Mouse (Mus musculus): Measurements from ENCODE around the gene Birc7.

Gene Birc7

GRCm38 (mm10) chr2:180928723-180929122 lies at the start of gene Birc7:
Gene Birc7, plus strand, starts transcription at chr2:180929023.
- no peak for DNase-seq (ENCODE audit: low read depth)

DNA sequence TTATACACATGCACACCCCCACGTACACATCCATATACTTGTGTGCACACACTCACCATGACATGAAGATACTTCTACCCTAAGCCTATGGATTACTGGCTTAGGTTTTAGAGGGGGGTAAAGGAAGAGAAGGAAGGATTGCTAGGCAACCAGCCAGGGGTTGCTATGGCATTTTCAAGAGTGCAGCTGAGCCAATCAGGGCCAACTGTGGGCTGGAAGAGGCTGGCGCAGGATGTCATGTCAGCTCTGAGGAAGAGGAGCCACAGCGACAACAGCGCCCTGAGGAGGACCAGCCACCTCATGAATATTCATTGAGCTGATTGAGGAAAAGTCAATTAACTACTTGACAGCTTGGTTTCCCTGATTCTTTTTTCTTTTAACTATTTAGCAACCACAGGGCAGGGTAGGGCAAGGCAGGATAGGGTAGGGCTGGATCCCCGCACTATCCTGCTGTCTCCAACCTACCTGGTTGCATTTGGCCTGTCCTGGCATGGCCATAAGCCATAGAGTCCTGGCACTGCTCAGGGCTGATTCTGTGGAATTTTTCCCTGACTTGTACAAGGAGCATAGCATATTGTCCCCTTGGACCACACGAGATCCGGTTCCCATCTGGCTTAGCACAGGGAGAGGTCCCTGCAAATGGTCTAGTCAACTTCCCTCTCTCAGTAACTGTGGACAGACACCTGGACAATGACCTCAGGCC lies 49.3 kb upstream of the Birc7 start:
- no peak for DNase-seq (ENCODE audit: low read depth)

DNA sequence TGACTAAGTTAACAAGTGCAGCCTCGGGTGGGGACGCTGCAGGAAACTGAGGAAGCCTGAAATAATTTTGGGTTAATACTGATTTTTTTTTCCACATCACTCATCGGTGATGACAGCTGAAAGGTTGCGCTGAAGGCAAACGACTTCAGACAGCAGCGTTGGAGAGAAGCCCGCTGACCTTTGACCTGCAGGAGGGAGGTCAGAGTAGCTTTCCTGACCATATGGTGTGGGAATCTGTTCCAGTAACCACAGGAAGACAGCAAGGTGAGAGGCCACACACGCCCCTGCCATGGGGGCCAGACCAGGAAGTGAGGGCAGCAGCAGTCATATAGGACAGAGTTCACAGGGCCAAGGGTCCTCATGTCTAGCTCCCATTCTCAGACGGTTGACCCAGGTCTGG lies 47.5 kb upstream of the Birc7 start:
- DNase-seq (ENCODE audit: low read depth): no peak

DNA sequence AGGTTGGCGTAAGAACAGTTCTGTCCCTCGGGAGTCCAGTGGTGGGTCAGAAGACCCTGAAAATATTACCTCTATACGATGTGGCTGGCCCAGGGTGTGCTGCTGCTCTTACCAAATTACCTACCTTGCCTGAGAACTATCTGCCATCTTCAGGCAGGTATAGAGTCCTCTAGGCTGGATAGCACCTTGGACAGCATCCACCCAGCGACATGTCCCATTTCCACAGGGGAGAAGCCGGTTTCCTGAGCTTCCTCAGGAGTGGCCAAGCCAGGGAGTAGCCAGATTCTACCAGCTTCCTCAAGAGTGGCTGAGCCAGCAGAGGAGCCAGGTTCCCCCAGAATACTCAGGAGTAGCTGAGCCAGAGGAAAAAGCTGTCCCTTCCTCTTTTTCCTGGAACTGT lies 43.6 kb upstream of the Birc7 start:
- no peak for DNase-seq (ENCODE audit: low read depth)

- no peak for DNase-seq (ENCODE audit: low read depth)
Measured at GRCm38 (mm10) chr2:180889271-180889920, 39.4 kb upstream of the Birc7 start.

DNA sequence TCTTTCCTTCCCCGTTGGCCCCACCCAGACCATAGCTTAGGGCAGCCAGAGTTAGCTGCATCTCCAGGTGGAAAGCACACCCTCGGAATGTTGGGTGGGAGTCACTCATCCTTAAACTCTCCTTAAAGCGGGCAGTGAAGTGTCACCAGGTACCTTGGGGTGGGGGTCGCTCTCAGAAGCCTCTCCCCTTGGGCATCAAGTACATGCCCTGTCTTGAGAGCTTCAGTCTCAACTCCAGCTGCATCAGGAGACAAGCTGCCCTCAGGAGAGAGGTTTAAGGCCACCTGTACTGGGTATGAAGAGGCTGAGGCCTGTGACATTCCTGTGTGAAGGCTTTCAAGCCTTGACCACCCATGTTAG lies 38.9 kb upstream of the Birc7 start:
- no peak for DNase-seq (ENCODE audit: low read depth)

DNA sequence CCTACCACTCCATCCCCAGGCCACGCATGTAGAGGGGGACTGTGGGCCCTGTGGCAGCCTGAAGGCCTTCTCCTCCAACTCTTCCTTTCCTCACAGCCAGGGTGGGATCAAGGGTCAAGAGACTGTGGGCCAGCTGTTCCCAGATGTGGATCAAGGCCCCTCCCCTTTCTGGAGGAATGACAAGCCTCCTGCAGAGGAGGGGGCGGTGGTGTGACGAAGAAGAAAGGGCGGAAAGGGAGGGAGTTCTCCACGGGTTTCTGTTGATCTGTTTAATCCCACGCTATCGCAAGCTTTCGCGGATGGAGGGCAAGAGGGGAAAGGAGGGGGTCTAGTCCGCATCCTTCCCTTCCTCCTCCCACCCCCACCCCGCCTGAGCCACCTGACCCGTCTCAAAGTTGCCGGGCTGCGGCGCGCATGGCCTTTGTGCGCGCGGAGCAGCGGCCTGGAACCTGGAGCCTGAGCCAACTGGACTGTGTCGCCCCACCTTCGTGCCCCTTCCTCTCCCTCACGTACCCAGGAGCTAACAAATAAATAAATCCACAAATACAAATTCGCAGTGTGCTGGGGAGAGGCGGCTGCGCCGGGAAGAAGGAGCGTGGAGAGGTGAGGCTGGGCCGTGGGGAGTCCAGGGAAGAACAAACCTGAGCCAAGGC lies 38.3 kb upstream of the Birc7 start:
- no peak for DNase-seq (ENCODE audit: low read depth)

DNA sequence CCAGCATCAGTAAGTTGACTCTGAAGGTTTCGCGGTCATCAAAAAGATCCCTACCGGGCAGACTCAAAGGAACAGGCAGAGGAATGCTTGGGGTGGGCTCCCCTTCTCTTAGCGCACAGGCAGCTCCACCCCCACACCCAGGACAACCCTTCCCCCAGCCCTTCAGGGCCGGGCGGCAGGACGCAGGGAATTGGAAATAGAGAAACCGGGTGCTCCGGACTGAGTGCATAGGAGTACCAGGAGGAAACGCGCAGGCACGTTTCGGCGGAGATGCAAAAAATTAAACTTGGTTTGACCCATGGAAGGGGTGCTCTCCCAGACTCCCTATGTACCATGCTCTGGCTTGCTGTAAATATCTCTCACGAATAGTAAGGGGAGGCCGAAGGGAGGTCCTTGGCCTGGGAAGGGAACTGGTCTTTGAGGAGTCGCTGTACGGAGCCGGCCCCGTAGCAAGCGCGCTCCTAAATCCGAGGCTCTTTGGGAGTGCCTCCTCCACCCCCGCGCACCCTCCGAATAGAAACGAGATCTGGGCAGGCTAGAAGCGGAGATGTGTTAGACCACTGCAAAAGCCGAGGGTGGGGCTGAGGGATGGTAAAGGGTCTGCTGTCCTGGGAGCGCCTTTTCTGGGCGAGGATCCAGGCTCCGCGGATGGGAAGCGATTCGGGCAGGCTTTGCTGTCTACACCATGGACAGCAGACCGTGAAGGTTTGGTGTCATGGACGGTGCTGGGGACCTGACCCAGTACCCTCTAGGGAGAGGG lies 37.6 kb upstream of the Birc7 start:
- no peak for DNase-seq (ENCODE audit: low read depth)

DNA sequence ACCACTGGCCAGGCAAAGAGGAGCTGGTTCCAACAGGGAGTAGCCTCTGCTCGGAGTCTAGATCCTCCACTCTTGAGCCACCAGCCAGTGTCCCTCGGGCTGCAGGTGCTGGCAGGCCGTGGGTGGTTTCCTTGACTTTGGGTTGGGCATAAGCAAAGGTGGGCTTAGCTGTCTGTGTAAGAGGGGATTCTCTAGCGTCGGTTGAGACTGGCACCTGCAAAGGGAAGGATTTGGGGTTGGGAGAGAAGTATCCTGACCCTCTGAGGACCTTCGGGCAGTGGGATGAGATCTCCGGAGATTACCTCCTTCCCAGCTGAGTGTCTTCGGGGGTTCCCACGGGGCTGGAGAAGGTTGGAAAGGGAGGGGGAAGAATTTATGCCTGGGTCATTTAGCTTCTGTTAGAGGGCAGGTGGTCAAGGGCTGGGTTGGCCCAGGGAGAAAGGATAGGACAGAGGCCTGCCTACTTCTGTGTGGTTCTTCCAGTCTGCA lies 36.9 kb upstream of the Birc7 start:
- no peak for DNase-seq (ENCODE audit: low read depth)

DNA sequence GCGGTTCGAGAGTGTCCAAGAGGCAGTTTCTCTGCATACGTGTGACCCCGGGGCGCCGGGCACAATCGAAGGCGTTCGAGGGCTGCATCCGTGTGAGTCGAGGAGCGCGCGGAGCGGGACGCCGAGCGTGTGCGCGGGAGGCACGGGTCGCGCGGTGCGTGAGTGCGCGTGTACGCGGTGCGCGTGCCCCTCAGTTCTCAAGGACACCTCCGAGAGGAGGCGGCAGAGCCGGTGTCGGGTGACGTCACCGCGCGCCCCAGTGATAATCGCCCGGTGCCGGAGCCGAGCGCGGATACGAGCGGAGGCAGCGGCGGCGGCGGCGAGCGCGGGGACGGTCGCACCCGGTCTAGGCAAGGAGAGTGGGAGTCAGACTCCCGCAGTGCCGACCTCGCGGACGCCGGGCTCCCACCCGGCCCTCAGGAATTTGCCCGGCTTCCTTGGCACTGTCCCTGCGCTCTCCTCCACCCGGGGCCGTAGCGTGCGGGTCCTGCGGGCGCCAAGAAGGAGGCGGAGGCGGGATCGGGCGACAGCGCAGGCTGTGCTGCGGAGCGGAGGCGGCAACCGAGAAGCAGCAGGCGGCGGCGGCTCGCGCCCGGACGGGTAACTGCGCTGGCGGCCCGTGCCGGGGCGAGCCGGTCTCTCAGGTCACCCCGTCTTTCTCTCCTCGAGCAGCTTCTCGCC lies 35.8 kb upstream of the Birc7 start:
- DNase-seq (ENCODE audit: low read depth): no peak

DNA sequence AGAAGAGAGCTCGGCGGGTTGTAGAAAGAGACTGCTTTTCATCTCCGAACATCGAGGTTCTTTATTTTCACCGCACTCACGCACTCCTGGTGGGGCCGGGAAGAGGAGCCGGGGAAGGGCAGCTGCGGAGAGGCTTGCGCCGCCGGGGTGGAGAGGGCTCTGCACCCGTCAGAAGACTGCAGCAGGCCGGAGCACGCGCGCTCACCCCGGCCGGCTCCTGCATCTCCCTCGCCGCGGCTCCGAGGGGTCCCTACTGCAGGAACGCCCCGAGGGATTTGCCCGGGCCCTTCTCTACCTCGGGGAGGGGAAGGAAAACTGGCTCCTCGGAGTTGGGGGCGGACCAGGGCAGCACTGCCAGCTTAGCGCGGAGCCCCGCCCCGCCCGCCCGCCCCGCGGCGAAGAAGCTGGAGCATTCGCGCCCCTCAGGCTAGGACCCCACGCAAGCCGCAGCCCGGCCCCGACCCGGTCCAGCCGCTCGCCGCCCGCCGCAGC lies 35.2 kb upstream of the Birc7 start:
- DNase-seq (ENCODE audit: low read depth): no peak

DNA sequence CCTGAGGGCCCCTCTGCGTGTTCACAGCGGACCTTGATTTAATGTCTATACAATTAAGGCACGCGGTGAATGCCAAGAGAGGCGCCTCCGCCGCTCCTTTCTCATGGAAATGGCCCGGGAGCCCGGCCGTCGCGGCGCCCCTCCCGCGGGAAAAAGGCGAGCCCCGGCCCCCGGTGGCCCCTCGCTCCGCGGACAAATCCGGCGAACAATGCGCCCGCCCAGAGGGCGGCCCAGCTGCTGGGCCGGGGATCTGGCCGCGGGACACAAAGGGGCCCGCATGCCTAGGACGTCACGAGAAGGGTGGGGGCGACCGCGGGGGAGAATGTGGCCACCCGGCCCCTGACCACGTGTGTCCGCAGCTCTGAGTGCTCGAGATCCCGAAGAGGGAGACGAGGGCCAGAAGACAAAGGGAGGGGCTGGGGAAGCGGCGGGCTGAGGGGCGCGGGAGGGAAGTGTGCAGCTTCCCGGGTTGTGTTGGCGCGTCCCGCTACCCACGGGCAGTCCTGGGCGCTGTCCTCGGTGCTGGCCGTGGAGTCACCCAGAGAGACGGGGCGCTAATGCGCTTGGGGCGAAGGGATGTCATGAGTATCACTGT lies 34.7 kb upstream of the Birc7 start:
- no peak for DNase-seq (ENCODE audit: low read depth)

DNA sequence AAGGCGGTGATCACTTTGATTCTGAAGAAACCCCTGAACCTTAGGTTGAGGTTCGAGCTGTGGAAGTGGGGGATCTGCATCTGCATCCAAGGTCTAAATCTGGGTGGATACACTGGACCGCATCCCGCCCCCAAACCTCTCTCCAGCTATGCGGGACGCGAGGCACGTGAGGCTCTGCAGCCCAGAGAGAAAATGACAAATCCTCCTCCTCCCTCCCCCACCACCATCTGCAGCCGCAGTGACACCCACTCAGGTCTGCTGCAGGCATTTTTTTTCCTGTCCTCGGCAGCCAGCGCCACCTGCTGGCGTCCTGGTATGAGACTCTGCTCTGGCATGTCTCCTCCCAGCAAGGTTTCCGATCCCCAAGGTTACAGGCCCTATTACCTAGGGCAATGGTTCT lies 34.1 kb upstream of the Birc7 start:
- no peak for DNase-seq (ENCODE audit: low read depth)

DNA sequence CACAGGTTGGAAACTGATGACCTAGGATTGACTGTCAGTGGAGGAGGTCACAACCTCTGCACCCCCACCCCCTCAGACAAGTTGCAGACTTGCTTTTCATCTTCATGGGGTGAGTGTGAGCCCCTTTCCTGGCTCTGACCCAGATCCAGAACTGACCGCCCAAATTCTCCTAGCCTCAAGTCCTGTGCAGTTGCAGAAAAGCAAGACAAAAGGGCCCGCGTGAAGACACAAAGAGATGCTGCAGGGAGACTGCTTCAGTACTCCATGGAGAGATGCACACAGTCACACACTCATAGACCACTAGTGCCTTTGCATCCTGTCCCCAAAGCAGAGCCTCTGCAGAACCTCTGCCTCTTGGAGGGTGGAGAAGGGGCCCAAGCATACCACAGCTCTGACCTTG lies 33.5 kb upstream of the Birc7 start:
- DNase-seq (ENCODE audit: low read depth): no peak

GRCm38 (mm10) chr2:180895837-180896525 lies 32.8 kb upstream of the Birc7 start:
- no peak for DNase-seq (ENCODE audit: low read depth)

- DNase-seq (ENCODE audit: low read depth): no peak
Measured at GRCm38 (mm10) chr2:180896819-180897625, 31.8 kb upstream of the Birc7 start.

DNA sequence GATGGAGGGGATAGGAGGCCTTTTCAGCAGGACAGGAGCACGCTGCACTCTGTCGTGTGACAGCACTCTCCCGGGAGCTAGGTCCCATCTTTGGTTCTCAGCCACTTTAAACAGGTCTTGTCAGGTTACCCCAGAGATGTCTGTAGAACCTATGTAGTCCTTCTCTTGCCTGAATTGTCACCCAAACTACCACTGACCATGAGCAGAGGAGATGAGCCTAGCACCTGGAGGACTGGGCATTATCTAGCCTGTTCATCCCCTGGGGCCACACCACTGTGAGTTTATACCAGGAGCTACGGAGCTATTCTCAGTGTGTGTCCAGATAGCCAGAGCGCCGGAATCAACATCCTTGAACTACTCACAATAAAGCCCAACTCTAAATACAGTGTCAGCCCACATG lies 31.0 kb upstream of the Birc7 start:
- DNase-seq (ENCODE audit: low read depth): no peak

- DNase-seq (ENCODE audit: low read depth): peak; percentile 12
Measured at GRCm38 (mm10) chr2:180902086-180902485, 26.7 kb upstream of the Birc7 start.

DNA sequence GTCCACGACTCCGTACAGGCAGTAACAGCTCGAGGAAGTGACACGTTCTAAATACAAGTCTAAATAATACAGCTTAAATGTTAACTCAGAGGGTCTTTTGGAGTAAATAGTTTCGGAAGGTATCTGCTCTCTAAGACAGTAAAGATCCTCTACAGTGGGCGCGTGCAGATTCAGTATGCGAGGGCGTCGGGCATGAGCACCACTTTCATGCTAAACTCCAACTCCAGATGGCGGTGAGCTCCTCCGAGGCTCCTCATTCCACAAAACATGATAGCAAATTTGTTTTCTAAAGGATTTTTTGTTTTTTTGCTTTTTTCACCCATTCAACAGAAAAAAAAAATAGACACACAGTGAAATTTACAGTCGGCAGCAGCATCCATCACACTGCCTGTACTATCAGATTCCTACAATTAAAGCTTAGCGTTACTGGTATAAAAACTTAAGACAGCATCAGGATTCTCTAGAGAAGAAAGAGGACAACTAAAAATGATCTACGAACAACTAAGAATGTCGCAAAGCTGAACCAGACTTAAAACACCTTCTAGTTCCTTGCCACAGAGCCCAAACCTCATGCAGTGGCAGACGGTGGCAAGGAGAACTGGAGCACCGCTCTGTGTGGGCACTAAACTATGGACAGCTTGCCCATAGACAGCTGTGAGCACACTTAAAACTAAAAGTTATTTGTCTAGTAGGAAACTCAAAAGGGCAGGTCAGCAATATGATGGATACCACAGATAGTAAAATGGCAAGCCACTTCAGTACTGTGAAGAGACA lies 24.2 kb upstream of the Birc7 start:
- no peak for DNase-seq (ENCODE audit: low read depth)

All from fibroblast of lung, adult 2 months (primary cell).